ENCODE assay signal across 9 mouse cellular contexts in the genomic region with DNA sequence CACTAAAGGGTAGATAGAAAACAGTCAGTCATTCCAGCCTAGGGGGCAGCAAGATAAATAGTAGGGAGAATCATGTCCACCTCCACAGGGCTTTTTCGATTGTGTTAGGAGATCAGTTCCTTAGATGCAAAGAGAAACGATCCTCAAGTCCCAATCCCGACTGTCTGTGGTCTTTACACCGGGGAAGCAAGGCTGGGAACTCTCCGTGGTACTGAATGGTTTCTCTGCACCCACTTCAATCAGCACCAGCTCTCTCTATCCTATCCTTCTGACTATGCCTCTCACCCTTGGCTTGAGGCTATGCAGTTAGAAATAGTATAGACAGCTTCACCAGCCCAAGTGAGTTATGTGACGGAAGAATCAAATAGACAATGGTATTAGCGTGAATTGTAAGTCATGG. TPM values are rescaled to one million over a fixed set of nuclear protein-coding genes. Genes with fewer than 3 reads are reported as not detected.
DNase-seq lines count a peak whose midpoint lies in the region; ATAC-seq lines count a peak whose summit lies in the region.
"Had no signal": no experiment of that assay in that cellular context is flagged by ENCODE, and none has a peak within 500 bp of the region (broad histone marks: within the 10 kb centered on the region; RNA-seq: fewer than 3 reads in every experiment).

No protein-coding gene starts in this region.

- H3K9me3 ChIP-seq in forebrain, embryonic 11.5 days (ENCODE audit: control insufficient read depth, low read length), result no peaks in the 10 kb centered on the region
- H3K9me3 ChIP-seq in forebrain, embryonic 10.5 days, result no peaks in the 10 kb centered on the region
- no peaks in the 10 kb centered on the region for H3K9me3 ChIP-seq in midbrain, embryonic 14.5 days (ENCODE audit: control insufficient read depth, low read length)
- H3K9me3 ChIP-seq in midbrain, embryonic 15.5 days, result no peaks in the 10 kb centered on the region
- H3K9me3 ChIP-seq: embryonic facial prominence, embryonic 13.5 days had no signal

- 23% methylated on average over 7 of the region's 7 CpGs for WGBS in forebrain, embryonic 11.5 days
- 23% methylated on average over 7 of the region's 7 CpGs for WGBS in forebrain, embryonic 10.5 days
- 21% methylated on average over 7 of the region's 7 CpGs for WGBS in midbrain, embryonic 14.5 days
- 23% methylated on average over 7 of the region's 7 CpGs for WGBS in midbrain, embryonic 15.5 days

- H3K4me1 ChIP-seq in forebrain, embryonic 11.5 days (replicated peaks; ENCODE audit: control insufficient read depth, insufficient read depth, low read length), result no peaks in the 10 kb centered on the region
- no peaks in the 10 kb centered on the region for H3K4me1 ChIP-seq in forebrain, embryonic 10.5 days
- H3K4me1 ChIP-seq in midbrain, embryonic 14.5 days (ENCODE audit: control insufficient read depth, insufficient read depth, low read length), result no peaks in the 10 kb centered on the region
- no peaks in the 10 kb centered on the region for H3K4me1 ChIP-seq in midbrain, embryonic 15.5 days
- H3K4me1 ChIP-seq: embryonic facial prominence, embryonic 13.5 days had no signal

- H3K27ac ChIP-seq in forebrain, embryonic 11.5 days (ENCODE audit: low read depth, low read length), result no peak overlapping the region
- H3K27ac ChIP-seq in forebrain, embryonic 10.5 days, result no peak overlapping the region
- no peak overlapping the region for H3K27ac ChIP-seq in midbrain, embryonic 14.5 days (replicated peaks; ENCODE audit: low read depth, low read length)
- no peak overlapping the region for H3K27ac ChIP-seq in midbrain, embryonic 15.5 days
- H3K27ac ChIP-seq: embryonic facial prominence, embryonic 13.5 days had no signal

- peak; percentile 66 for DNase-seq in forebrain, embryonic 11.5 days (ENCODE audit: low spot score)
- no peak for DNase-seq in forebrain, embryonic 10.5 days (ENCODE audit: extremely low spot score, low spot score)
- peak; percentile 42 for DNase-seq in midbrain, embryonic 14.5 days
- peak; percentile 33 for DNase-seq in splenic B cell, adult 2 months (ENCODE audit: low read depth, low spot score)
- DNase-seq in frontal cortex, postnatal 36 days (ENCODE audit: low spot score in 2 of 2), result no peak
- no peak for DNase-seq in layer of hippocampus, adult 9-10 months (ENCODE audit: low spot score)

- H3K9ac ChIP-seq in forebrain, embryonic 11.5 days (ENCODE audit: low read length), result no peak overlapping the region
- H3K9ac ChIP-seq in midbrain, embryonic 14.5 days (replicated peaks; ENCODE audit: low read length), result no peak overlapping the region
- H3K9ac ChIP-seq in midbrain, embryonic 15.5 days, result no peak overlapping the region
- H3K9ac ChIP-seq: embryonic facial prominence, embryonic 13.5 days had no signal

- H3K4me3 ChIP-seq in forebrain, embryonic 11.5 days (ENCODE audit: low read depth, low read length), result no peak overlapping the region
- no peak overlapping the region for H3K4me3 ChIP-seq in forebrain, embryonic 10.5 days
- H3K4me3 ChIP-seq in midbrain, embryonic 14.5 days (replicated peaks; ENCODE audit: low read depth, low read length), result no peak overlapping the region
- H3K4me3 ChIP-seq in midbrain, embryonic 15.5 days, result no peak overlapping the region
- H3K4me3 ChIP-seq: embryonic facial prominence, embryonic 13.5 days had no signal

- H3K36me3 ChIP-seq in forebrain, embryonic 11.5 days (ENCODE audit: control insufficient read depth, insufficient read depth, low read length), result no peaks in the 10 kb centered on the region
- H3K36me3 ChIP-seq in forebrain, embryonic 10.5 days (replicated peaks), result no peaks in the 10 kb centered on the region
- no peaks in the 10 kb centered on the region for H3K36me3 ChIP-seq in midbrain, embryonic 14.5 days (ENCODE audit: control insufficient read depth, insufficient read depth, low read length)
- no peaks in the 10 kb centered on the region for H3K36me3 ChIP-seq in midbrain, embryonic 15.5 days (replicated peaks)
- H3K36me3 ChIP-seq in splenic B cell, adult 2 months (ENCODE audit: control insufficient read depth, insufficient read depth, low read length, poor library complexity, severe bottlenecking), result no peaks in the 10 kb centered on the region
- H3K36me3 ChIP-seq: embryonic facial prominence, embryonic 13.5 days had no signal

- no peaks in the 10 kb centered on the region for H3K27me3 ChIP-seq in forebrain, embryonic 11.5 days (ENCODE audit: control insufficient read depth, insufficient read depth, low read length)
- H3K27me3 ChIP-seq in forebrain, embryonic 10.5 days (ENCODE audit: poor library complexity, severe bottlenecking), result no peaks in the 10 kb centered on the region
- no peaks in the 10 kb centered on the region for H3K27me3 ChIP-seq in midbrain, embryonic 14.5 days (ENCODE audit: control insufficient read depth, insufficient read depth, low read length)
- H3K27me3 ChIP-seq in midbrain, embryonic 15.5 days (replicated peaks), result no peaks in the 10 kb centered on the region
- H3K27me3 ChIP-seq in splenic B cell, adult 2 months (ENCODE audit: control insufficient read depth, insufficient read depth, low read length, poor library complexity, severe bottlenecking), result no peaks in the 10 kb centered on the region
- H3K27me3 ChIP-seq: embryonic facial prominence, embryonic 13.5 days had no signal

- no peak for ATAC-seq in forebrain, embryonic 11.5 days (replicated peaks; ENCODE audit: low FRiP score)
- ATAC-seq in midbrain, embryonic 14.5 days (ENCODE audit: low FRiP score, low TSS enrichment), result no peak
- ATAC-seq in midbrain, embryonic 15.5 days (replicated peaks), result no peak
- ATAC-seq in granulocyte monocyte progenitor cell, adult 5-6 weeks (replicated peaks; ENCODE audit: poor library complexity, severe bottlenecking), result peak; percentile 63

- H3K4me2 ChIP-seq in forebrain, embryonic 11.5 days (ENCODE audit: low read depth, low read length, severe bottlenecking), result no peak overlapping the region
- no peak overlapping the region for H3K4me2 ChIP-seq in midbrain, embryonic 14.5 days (ENCODE audit: low read length)
- no peak overlapping the region for H3K4me2 ChIP-seq in midbrain, embryonic 15.5 days
- H3K4me2 ChIP-seq: embryonic facial prominence, embryonic 13.5 days had no signal

RNA-seq across cellular contexts. Expression of a gene that starts 44.8 kb away (rescaled TPM):
- 11.6 and 11.7 TPM in 2 replicates for polyA plus RNA-seq in forebrain, embryonic 11.5 days (2014; fragmentation: Nextera tagmentation; extraction: Ambion mirVana)
- polyA plus RNA-seq in forebrain, embryonic 10.5 days (2016; fragmentation: Nextera tagmentation; extraction: Ambion mirVana), result 10.9 and 11.9 TPM in 2 replicates
- polyA plus RNA-seq in midbrain, embryonic 14.5 days (2014; fragmentation: Nextera tagmentation; extraction: Ambion mirVana), result 13.7 and 15.1 TPM in 2 replicates
- 12.6 and 13.3 TPM in 2 replicates for polyA plus RNA-seq in midbrain, embryonic 15.5 days (2015; fragmentation: Nextera tagmentation; extraction: Ambion mirVana)
- total RNA-seq in granulocyte monocyte progenitor cell, adult 5-6 weeks (2014; fragmentation: Nextera tagmentation), result 2.9 and 4.0 TPM in 2 replicates
- total RNA-seq in granulocyte monocyte progenitor cell, adult 5-6 weeks (2017), result 1.2 and 1.9 TPM in 2 replicates

Comparison
In these comparisons a context has a peak if more than half of its experiments do, and no peak if none do; other contexts are left out.
1. DNase-seq: peak in forebrain, embryonic 11.5 days (single experiment), midbrain, embryonic 14.5 days (single experiment) and splenic B cell, adult 2 months (single experiment); none in forebrain, embryonic 10.5 days (single experiment), frontal cortex, postnatal 36 days (0 of 2) and layer of hippocampus, adult 9-10 months (single experiment).